Mouse (Mus musculus) left cerebral cortex, postnatal 36 days (tissue): ENCODE measurements around the gene Cd81. TPM values are rescaled to one million over a fixed set of nuclear protein-coding genes. Genes with fewer than 3 reads are reported as not detected.

ENCODE experiments used
- DNase-seq, 2 experiments: peaks; one replicate each; pipeline ENCODE4 v3.0.0; 2021 to 2022; ENCODE audit warnings: low spot score in 2 of 2, mixed read lengths in 1 of 2
- intact Hi-C: fragments of 180-260 bp; cut with DNase I; formaldehyde crosslinking; loops from one replicate; pipeline ENCODE4 v1.15.1; 2025
- total RNA-seq, 2 experiments: library from RNA; stranded (reverse); gene quantifications; 2 replicates each; pipeline ENCODE4 v1.2.3; 2021

Cd81 gene
- total RNA-seq, 2 experiments from 2014 or later: 385 to 445 TPM

DNA sequence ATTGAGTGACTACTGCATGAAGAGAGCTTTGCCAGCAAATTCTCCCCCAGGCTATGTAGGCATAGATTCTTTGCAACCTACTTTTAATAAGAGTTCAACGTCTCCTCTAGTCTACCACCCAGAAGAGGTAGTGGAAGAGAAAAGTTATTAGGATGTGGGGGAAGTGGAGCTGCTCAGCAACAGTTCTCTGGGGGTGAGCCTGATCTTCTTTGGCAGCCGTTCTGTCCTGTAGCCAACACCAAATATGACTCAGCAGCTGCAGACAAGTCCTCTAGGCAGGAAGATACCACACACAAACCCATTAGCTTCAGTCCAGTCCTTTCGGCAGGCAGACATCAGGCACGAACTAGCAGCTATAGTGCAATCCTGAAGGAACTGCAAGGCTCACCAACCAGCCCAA, 48.2 kb downstream of the Cd81 start:
- DNase-seq: peak in 1 of 2 experiments; percentile 14
- intact Hi-C loops: no loop called here

GRCm38 (mm10) chr7:143105258-143105897, 52.8 kb downstream of the Cd81 start:
- DNase-seq: no peak
- intact Hi-C loops: no loop called here

- DNase-seq: no peak
- intact Hi-C loops: no loop called here
Observed at GRCm38 (mm10) chr7:143106062-143106461, 53.5 kb downstream of the Cd81 start, which contains the start of gene Kcnq1. Gene Kcnq1 (plus strand): TSS chr7:143106362.

DNA sequence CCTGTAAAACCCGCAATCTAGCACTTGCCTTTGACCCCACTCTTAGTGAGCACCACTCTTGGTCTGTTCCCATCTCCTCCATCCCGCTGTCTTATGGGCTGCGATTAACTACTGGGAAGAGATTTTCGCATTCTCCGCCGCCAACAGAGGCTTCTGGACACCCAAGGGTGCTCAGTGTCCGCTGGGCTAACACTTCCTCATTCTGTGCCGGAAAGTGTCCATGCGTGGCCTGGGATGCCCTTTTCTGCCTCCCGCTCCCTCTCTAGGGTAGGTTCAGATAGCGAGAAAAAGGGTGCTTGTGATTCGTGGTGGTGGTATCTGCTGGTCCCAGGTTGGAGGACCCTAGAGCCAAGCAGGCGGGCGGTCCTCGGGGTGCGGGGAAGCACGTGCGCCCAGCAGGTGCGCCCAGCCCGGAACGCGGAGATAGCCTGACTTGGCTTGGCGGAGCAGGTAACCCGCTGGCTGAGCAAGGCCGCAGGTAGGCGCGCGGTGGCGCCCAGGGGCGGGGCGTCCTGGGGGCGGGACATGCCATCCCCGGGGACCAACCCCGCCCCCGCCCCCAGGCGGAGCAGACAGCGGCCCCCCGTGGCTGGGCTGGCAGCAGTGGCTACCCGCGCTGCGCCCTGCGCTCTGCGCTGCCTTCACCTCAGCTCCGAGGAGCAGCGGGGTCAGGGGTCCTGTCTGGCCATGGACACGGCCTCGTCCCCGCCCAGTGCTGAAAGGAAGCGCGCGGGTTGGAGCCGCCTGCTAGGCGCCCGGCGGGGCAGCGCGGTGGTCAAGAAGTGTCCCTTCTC, 54.3 kb downstream of the Cd81 start:
- no peak for DNase-seq
- intact Hi-C loops: no loop called here

DNA sequence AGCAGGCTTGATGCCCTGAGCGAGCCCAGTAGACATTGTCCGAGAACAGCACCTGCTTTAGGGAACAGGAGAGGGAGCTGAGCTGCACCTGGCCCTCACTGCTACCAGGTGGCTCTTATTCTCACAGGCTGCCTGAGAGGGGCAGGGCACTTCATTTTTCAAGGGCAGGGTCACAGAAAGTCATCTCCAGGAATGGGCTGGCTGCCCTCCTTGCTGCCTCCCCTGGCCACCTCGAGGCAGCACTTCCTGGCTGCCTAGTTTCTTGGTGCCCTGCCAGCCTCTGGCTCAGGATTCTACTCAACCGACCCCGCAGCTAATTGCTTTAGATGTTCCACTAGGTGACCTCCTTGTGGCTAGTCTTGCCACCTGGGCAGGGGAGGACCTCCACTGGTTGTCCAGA, 55.7 kb downstream of the Cd81 start:
- intact Hi-C loops: no loop called here
- no peak for DNase-seq

GRCm38 (mm10) chr7:143108996-143109660, 56.6 kb downstream of the Cd81 start:
- intact Hi-C loops: no loop called here
- DNase-seq: no peak

DNA sequence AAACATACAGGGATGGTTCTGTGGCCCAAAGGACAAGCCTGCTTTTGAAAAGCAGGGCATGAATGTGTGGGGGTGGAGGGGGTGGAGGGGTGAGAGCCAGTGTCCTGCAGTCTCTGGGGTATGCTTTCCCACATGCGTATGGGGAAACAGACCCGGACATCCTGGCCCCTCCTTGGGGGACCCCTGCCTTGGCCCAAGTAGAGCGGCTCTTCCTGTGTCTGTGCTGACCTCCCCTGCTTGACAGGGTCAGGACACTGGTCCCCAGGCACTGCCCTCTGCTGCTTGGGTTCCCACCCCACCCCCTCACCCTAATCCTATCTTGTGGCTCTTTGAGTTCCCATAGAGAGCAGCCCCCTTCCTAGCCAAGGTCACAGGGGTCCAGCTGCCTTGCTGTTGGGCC, 57.2 kb downstream of the Cd81 start:
- intact Hi-C loops: no loop called here

GRCm38 (mm10) chr7:143110803-143111202, 58.3 kb downstream of the Cd81 start:
- intact Hi-C loops: no loop called here
- no peak for DNase-seq

More for the DNA sequence above, 57.2 kb downstream of the Cd81 start:
- DNase-seq: no peak

DNA sequence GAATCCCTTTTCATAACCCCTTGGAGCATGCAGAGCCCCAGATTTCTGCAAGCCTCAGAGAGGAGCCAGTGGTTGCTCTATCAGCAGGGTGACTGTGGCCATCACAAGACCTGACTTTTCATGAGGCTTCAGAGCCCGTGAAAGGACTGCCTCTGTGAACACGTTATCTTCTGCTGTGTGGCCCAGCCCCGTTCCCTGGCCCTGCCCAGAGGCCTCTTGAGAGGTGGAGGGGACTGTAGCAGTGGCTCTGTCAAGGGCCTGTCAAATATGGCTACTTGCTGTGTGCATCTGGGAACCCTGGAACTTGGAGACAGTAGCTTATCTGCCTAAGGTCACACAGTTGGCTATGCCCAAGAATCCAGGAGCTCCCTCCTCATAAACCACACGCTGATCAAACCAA, 59.2 kb downstream of the Cd81 start:
- no peak for DNase-seq
- intact Hi-C loops: no loop called here

DNA sequence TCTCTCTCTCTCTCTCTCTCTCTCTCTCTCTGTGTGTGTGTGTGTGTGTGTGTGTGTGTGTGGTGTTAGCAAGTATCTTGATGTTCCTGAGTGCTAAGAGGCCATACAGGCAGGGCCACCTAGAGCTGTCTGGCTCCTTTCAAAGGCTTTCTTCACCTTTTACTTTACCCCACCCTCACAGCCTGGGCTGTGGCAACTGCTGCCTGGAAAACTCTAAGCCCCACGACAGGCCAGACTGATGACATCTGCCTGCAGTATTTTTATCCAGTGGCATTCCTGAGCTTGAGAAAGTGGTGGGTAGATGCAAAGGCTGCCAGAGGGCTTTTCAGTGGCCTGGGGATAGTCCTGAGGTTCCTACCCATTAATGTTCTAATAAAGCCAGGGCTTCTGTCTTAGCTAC, 59.9 kb downstream of the Cd81 start:
- DNase-seq: no peak
- intact Hi-C loops: no loop called here

GRCm38 (mm10) chr7:143114773-143115172, 62.2 kb downstream of the Cd81 start:
- intact Hi-C loops: no loop called here
- DNase-seq: no peak

GRCm38 (mm10) chr7:143116521-143116920, 64.0 kb downstream of the Cd81 start:
- intact Hi-C loops: no loop called here
- DNase-seq: no peak

Other genes with a start within 250 kb of the Cd81 start
- gene Th, start 121.6 kb upstream of the Cd81 start, total RNA-seq: 1 to 10 TPM; 1.7 to 2.7 TPM
- gene Ascl2, start 83.5 kb upstream of the Cd81 start, total RNA-seq: under 1 TPM in 1 of 2 experiments, not detected in 1; 0.39 TPM
- gene Tspan32, start 47.7 kb upstream of the Cd81 start, total RNA-seq: under 1 TPM; 0.20 to 0.39 TPM
- gene Tssc4, start 16.5 kb downstream of the Cd81 start, total RNA-seq: 10 to 100 TPM; 37.5 to 42.3 TPM
- gene Trpm5, start 41.9 kb downstream of the Cd81 start, total RNA-seq: not detected
- under 1 TPM; 0.49 to 1.00 TPM for gene Kcnq1, start 53.6 kb downstream of the Cd81 start, total RNA-seq